18 mouse cellular contexts compared by ENCODE assay signal in genomic region chr4:101510111-101510903, GRCm38 (mm10). TPM values are rescaled to one million over a fixed set of nuclear protein-coding genes. Genes with fewer than 3 reads are reported as not detected.
DNase-seq lines count a peak whose midpoint lies in the region; ATAC-seq and TF ChIP-seq lines count a peak whose summit lies in the region.
"Had no signal": no experiment of that assay in that cellular context is flagged by ENCODE, and none has a peak within 500 bp of the region (broad histone marks: within the 10 kb centered on the region; RNA-seq: fewer than 3 reads in every experiment).

No protein-coding gene starts in this region.

- H3K9me3 ChIP-seq in forebrain, embryonic 14.5 days (replicated peaks; ENCODE audit: control insufficient read depth, low read length) = no peaks in the 10 kb centered on the region
- no peaks in the 10 kb centered on the region for H3K9me3 ChIP-seq in forebrain, embryonic 15.5 days
- H3K9me3 ChIP-seq in midbrain, embryonic 13.5 days = no peaks in the 10 kb centered on the region
- no peaks in the 10 kb centered on the region for H3K9me3 ChIP-seq in midbrain, embryonic 10.5 days (replicated peaks)
- H3K9me3 ChIP-seq: embryonic facial prominence, embryonic 13.5 days; forebrain, embryonic 13.5 days; heart, embryonic 13.5 days; intestine, embryonic 15.5 days had no signal

- no peak overlapping the region for H3K4me2 ChIP-seq in forebrain, embryonic 14.5 days (ENCODE audit: low read length)
- H3K4me2 ChIP-seq in forebrain, embryonic 15.5 days (replicated peaks) = no peak overlapping the region
- H3K4me2 ChIP-seq in midbrain, embryonic 13.5 days (replicated peaks) = peak overlapping the region; percentile 94
- H3K4me2 ChIP-seq: intestine, embryonic 15.5 days had no signal

- TF ChIP-seq CTCF in lung, adult 2 months (IDR thresholded peaks at IDR 0.05; ENCODE audit: insufficient read depth, low read length) = no peak

- ATAC-seq in forebrain, embryonic 14.5 days = no peak
- no peak for ATAC-seq in forebrain, embryonic 15.5 days (replicated peaks)
- ATAC-seq in midbrain, embryonic 13.5 days = no peak
- ATAC-seq in granulocyte monocyte progenitor cell, adult 5-6 weeks (replicated peaks; ENCODE audit: poor library complexity, severe bottlenecking) = peak; percentile 28
- ATAC-seq: forebrain, embryonic 13.5 days; intestine, embryonic 15.5 days had no signal

- TF ChIP-seq POLR2A in lung, adult 2 months (IDR thresholded peaks at IDR 0.05; ENCODE audit: borderline replicate concordance, extremely low read depth, low read depth, low read length) = no peak

- DNase-seq in forebrain, embryonic 14.5 days (ENCODE audit: low spot score) = no peak
- DNase-seq in midbrain, embryonic 10.5 days (ENCODE audit: low spot score) = no peak
- DNase-seq in naive thymus-derived CD4-positive, alpha-beta T cell, adult 2 months (ENCODE audit: low read depth) = peak; percentile 31
- no peak for DNase-seq in lung, adult 2 months
- DNase-seq in c-Kit-positive CD71-positive TER-119-positive erythroid progenitor cells, embryonic 14.5 days (ENCODE audit: low spot score) = no peak
- DNase-seq: adrenal gland, postnatal 14 days; cerebellum, postnatal 14 days; gastrocnemius, postnatal 14 days; lung, postnatal 14 days; right cerebral cortex, postnatal 4 days had no signal

- H3K4me1 ChIP-seq in forebrain, embryonic 14.5 days (ENCODE audit: control insufficient read depth, insufficient read depth, low read length) = peaks cover 7% of the 10 kb centered on the region
- peaks cover 15% of the 10 kb centered on the region for H3K4me1 ChIP-seq in forebrain, embryonic 15.5 days
- H3K4me1 ChIP-seq in midbrain, embryonic 13.5 days (replicated peaks) = peaks cover 15% of the 10 kb centered on the region
- H3K4me1 ChIP-seq in midbrain, embryonic 10.5 days = peaks cover 25% of the 10 kb centered on the region
- H3K4me1 ChIP-seq in lung, adult 2 months (ENCODE audit: control insufficient read depth, insufficient read depth, low read length) = peaks cover 6% of the 10 kb centered on the region; the same call in 1 of the 2 replicates

- H3K36me3 ChIP-seq in forebrain, embryonic 14.5 days (ENCODE audit: control insufficient read depth, insufficient read depth, low read length) = no peaks in the 10 kb centered on the region
- H3K36me3 ChIP-seq in forebrain, embryonic 15.5 days = no peaks in the 10 kb centered on the region
- no peaks in the 10 kb centered on the region for H3K36me3 ChIP-seq in midbrain, embryonic 13.5 days
- no peaks in the 10 kb centered on the region for H3K36me3 ChIP-seq in midbrain, embryonic 10.5 days
- H3K36me3 ChIP-seq: embryonic facial prominence, embryonic 13.5 days; heart, embryonic 13.5 days; intestine, embryonic 15.5 days had no signal

- H3K4me3 ChIP-seq in forebrain, embryonic 14.5 days (ENCODE audit: low read depth, low read length) = no peak overlapping the region
- no peak overlapping the region for H3K4me3 ChIP-seq in forebrain, embryonic 15.5 days
- H3K4me3 ChIP-seq in midbrain, embryonic 13.5 days (replicated peaks) = no peak overlapping the region
- H3K4me3 ChIP-seq in midbrain, embryonic 10.5 days = no peak overlapping the region
- no peak overlapping the region for H3K4me3 ChIP-seq in lung, adult 2 months (replicated peaks; ENCODE audit: extremely low read depth, low read depth, low read length)
- H3K4me3 ChIP-seq: heart, embryonic 13.5 days; intestine, embryonic 15.5 days had no signal

- WGBS in forebrain, embryonic 14.5 days = 79% methylated on average over 8 of the region's 8 CpGs
- 83% methylated on average over 8 of the region's 8 CpGs for WGBS in forebrain, embryonic 15.5 days
- WGBS in midbrain, embryonic 13.5 days = 84% methylated on average over 8 of the region's 8 CpGs
- WGBS in midbrain, embryonic 10.5 days = 89% methylated on average over 8 of the region's 8 CpGs
- WGBS in lung, adult 2 months = 70% methylated on average over 8 of the region's 8 CpGs

- H3K27ac ChIP-seq in forebrain, embryonic 14.5 days (ENCODE audit: low read depth, low read length) = 0 out of 2 replicates have a peak overlapping the region, but pooled peaks have one; percentile 3
- H3K27ac ChIP-seq in forebrain, embryonic 15.5 days (replicated peaks) = no peak overlapping the region
- H3K27ac ChIP-seq in midbrain, embryonic 13.5 days = no peak overlapping the region
- H3K27ac ChIP-seq in midbrain, embryonic 10.5 days (replicated peaks) = no peak overlapping the region
- H3K27ac ChIP-seq: embryonic facial prominence, embryonic 13.5 days; forebrain, embryonic 13.5 days; heart, embryonic 13.5 days; intestine, embryonic 15.5 days; liver, embryonic 14.5 days had no signal

- no peak overlapping the region for H3K9ac ChIP-seq in forebrain, embryonic 14.5 days (ENCODE audit: low read length)
- H3K9ac ChIP-seq in forebrain, embryonic 15.5 days (replicated peaks) = no peak overlapping the region
- H3K9ac ChIP-seq in midbrain, embryonic 13.5 days (replicated peaks) = no peak overlapping the region
- H3K9ac ChIP-seq: heart, embryonic 13.5 days; intestine, embryonic 15.5 days; liver, embryonic 14.5 days had no signal

- H3K27me3 ChIP-seq in forebrain, embryonic 14.5 days (replicated peaks; ENCODE audit: control insufficient read depth, insufficient read depth, low read length) = no peaks in the 10 kb centered on the region
- H3K27me3 ChIP-seq in forebrain, embryonic 15.5 days = no peaks in the 10 kb centered on the region
- H3K27me3 ChIP-seq in midbrain, embryonic 13.5 days = no peaks in the 10 kb centered on the region
- H3K27me3 ChIP-seq in midbrain, embryonic 10.5 days (ENCODE audit: low read depth, poor library complexity, severe bottlenecking) = peaks cover 33% of the 10 kb centered on the region

RNA-seq across cellular contexts. Expression of gene Dnajc6, which starts 13.9 kb away (rescaled TPM):
- 22.0 and 28.3 TPM in 2 replicates for polyA plus RNA-seq in forebrain, embryonic 14.5 days (2014; fragmentation: Nextera tagmentation; extraction: Ambion mirVana)
- polyA plus RNA-seq in forebrain, embryonic 15.5 days (2015; fragmentation: Nextera tagmentation; extraction: Ambion mirVana) = 24.5 and 26.2 TPM in 2 replicates
- polyA plus RNA-seq in midbrain, embryonic 13.5 days (2015; fragmentation: Nextera tagmentation; extraction: Ambion mirVana) = 23.9 and 24.8 TPM in 2 replicates
- polyA plus RNA-seq in midbrain, embryonic 10.5 days (2016; fragmentation: Nextera tagmentation; extraction: Ambion mirVana) = 1.2 and 3.0 TPM in 2 replicates
- total RNA-seq in granulocyte monocyte progenitor cell, adult 5-6 weeks (2014; fragmentation: Nextera tagmentation) = 7.3 and 12.5 TPM in 2 replicates
- 15.4 and 24.3 TPM in 2 replicates for total RNA-seq in granulocyte monocyte progenitor cell, adult 5-6 weeks (2017)
- 1.2 and 1.9 TPM in 2 replicates for polyA plus RNA-seq in lung, adult 2 months (2012; rRNA removed)
